Mouse (Mus musculus) thymus, postnatal 25 days (tissue): ENCODE measurements around the gene Trio.
"Not testable (repeated sequence)": the region's sequence is repeated elsewhere in the genome, so short reads cannot be mapped to it uniquely, and the experiment has no call there.

Source experiments
- DNase-seq: peaks from one replicate; pipeline ENCODE4 v3.0.0; 2022

Trio gene

GRCm38 (mm10) chr15:27754571-27755260 lies 270.9 kb downstream of the Trio start:
- no peak for DNase-seq

GRCm38 (mm10) chr15:27753923-27754322 lies 271.7 kb downstream of the Trio start:
- no peak for DNase-seq

- DNase-seq, result no peak
These were observed 272.8 kb downstream of the Trio start for GRCm38 (mm10) chr15:27752677-27753342.

GRCm38 (mm10) chr15:27751612-27752405 lies 273.8 kb downstream of the Trio start:
- DNase-seq, result peak; percentile 76

GRCm38 (mm10) chr15:27748739-27749138 lies 276.9 kb downstream of the Trio start:
- no peak for DNase-seq

GRCm38 (mm10) chr15:27747512-27747911 lies 278.1 kb downstream of the Trio start:
- no peak for DNase-seq

GRCm38 (mm10) chr15:27744995-27745394 lies 280.7 kb downstream of the Trio start:
- DNase-seq, result no peak

GRCm38 (mm10) chr15:27740080-27740479 lies 285.6 kb downstream of the Trio start:
- no peak for DNase-seq

- no peak for DNase-seq
These were observed 293.8 kb downstream of the Trio start for GRCm38 (mm10) chr15:27731818-27732217.

- DNase-seq, result peak; percentile 40
These were observed 299.4 kb downstream of the Trio start for GRCm38 (mm10) chr15:27726228-27726627.

- peak; percentile 24 for DNase-seq
These were observed 300.6 kb downstream of the Trio start for GRCm38 (mm10) chr15:27724796-27725680.

- DNase-seq, result peak; percentile 54
These were observed 301.4 kb downstream of the Trio start for GRCm38 (mm10) chr15:27724298-27724697.

GRCm38 (mm10) chr15:27723746-27724145 lies 301.9 kb downstream of the Trio start:
- no peak for DNase-seq

GRCm38 (mm10) chr15:27720297-27720696 lies 305.4 kb downstream of the Trio start:
- DNase-seq, result not testable (repeated sequence)

- no peak for DNase-seq
These were observed 307.0 kb downstream of the Trio start for GRCm38 (mm10) chr15:27718668-27719067.

- DNase-seq, result peak; percentile 80
These were observed 310.3 kb downstream of the Trio start for GRCm38 (mm10) chr15:27715331-27715730.

- no peak for DNase-seq
These were observed 314.9 kb downstream of the Trio start for GRCm38 (mm10) chr15:27710698-27711097.

GRCm38 (mm10) chr15:27708968-27709612 lies 316.6 kb downstream of the Trio start:
- DNase-seq, result no peak

- DNase-seq, result no peak
These were observed 317.1 kb downstream of the Trio start for GRCm38 (mm10) chr15:27708499-27708898.

- DNase-seq, result no peak
These were observed 322.7 kb downstream of the Trio start for GRCm38 (mm10) chr15:27702972-27703313.

GRCm38 (mm10) chr15:27702031-27702971 lies 323.3 kb downstream of the Trio start:
- peak; percentile 76 for DNase-seq
